Mouse (Mus musculus) left cerebral cortex, adult 9 months (tissue): ENCODE results near the gene Clip1.

Experiments used
- DNase-seq, 2 experiments: peaks; one replicate each; pipeline ENCODE4 v3.0.0; 2022; ENCODE audit warnings: low spot score in 2 of 2

Clip1 gene

DNA sequence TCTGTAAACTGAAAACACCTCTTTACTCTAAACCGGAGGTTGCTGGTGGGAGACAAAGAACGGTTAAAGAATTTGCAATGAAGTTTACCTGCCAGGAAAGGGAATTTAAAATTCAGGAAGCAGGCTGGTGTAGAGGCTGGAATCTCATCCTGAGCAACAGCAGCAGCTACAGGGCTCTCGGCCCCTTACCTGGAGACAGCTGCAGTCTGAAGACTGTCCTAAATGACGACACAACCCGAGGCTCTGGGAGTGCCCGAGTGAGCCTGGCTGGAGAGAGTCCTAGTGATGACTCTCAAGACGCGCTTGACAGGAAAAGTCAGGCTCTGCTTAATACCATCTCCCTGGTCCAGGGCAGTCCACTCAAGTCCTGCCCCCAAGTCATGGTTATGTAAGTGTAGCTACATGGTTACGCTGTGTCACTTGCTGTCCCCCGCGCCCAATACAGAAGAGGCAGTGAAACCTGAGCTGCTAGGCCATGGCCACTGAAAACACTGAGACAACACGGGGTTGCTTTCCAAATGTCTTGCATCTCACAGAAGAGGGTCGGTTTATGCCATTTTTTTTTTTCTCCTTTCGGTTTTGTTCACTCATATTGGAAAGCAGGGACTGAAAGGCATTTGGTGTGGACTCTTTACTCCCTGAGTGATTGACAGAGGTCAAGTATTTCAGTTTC, 13.5 kb downstream of the Clip1 start:
- DNase-seq = no peak

GRCm38 (mm10) chr5:123669991-123670799, 14.2 kb downstream of the Clip1 start:
- no peak for DNase-seq

DNA sequence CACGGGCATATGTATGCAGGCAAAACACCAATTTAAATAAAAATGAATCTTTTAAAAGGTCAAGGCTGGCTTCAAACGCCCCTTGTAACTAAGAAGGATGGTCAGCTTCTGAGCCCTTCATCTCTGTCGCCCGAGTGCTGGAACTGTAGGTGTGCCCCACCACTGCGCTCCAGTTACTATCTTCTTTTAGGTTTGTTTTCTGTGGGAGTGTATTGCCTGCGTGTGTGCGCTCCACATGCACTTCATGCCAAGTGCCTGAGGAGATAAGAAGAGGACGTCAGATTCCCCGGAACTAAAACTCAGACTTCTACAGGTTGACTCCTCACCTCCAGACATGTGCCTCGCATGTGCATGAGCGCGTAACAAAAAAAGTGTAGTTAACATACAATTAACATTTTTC, 16.5 kb downstream of the Clip1 start:
- no peak for DNase-seq

DNA sequence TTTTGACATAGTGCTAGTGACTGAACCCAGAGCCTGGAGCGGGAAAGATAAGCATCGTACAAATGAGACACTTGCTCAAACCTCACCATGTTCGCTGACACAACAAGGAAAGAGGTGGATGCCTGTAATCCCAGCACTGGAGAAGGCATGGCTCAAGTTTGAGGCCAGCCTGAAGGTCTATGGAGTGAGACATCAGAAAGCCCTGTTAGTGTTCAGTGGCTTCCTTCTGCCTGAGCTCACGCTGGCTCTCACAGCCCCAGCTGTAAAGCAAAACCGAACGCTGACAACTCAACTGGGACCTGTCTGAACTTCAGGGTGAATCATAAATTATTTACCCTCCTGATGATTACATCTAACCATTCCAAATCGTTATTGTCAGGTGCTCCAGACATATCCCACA, 18.5 kb downstream of the Clip1 start:
- no peak for DNase-seq

- no peak for DNase-seq
Observed at GRCm38 (mm10) chr5:123664329-123664728, 20.1 kb downstream of the Clip1 start.

- DNase-seq = no peak
Observed at GRCm38 (mm10) chr5:123662059-123662458, 22.4 kb downstream of the Clip1 start.

GRCm38 (mm10) chr5:123661602-123662001, 22.8 kb downstream of the Clip1 start:
- peak in 1 of 2 experiments; percentile 29 for DNase-seq

DNA sequence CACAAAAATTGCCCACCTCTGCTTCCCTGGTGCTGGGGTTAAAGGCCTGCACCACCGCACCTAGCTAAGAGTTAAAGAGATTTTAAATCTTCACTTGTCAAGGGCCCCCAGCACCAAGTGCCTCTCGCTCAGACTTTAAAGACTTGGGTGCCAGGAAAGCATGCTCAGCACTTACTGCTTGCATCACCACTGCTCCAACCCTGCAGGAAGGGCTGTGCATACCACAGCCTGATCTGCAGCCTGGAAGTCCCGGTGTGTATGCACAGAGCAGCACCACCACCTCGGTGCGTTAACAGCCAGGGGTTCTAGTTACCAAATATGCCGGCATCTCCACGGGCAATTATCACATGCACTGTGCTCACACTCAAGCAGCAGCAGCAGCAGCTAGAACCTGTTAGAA, 26.8 kb downstream of the Clip1 start:
- DNase-seq = no peak

DNA sequence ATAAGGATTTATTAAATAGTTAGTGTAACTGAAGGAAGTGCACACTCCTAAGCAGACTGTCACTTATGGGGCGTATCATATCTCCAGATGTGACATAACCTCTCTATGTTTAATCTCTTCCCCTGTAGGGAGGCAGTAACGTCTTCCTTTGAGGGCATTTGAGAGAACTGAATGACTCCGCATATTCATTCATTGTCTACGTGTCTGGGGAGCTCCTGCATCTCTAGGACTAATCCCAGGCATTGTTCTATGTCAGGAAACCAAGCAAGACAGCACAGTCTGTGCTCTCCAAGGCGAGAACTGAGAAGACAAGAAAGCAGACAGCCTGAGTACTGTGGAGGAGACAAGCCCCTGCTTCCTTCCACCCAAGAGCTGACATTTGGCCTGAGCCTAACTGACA, 29.5 kb downstream of the Clip1 start:
- no peak for DNase-seq

GRCm38 (mm10) chr5:123653287-123653801, 31.1 kb downstream of the Clip1 start:
- no peak for DNase-seq

DNA sequence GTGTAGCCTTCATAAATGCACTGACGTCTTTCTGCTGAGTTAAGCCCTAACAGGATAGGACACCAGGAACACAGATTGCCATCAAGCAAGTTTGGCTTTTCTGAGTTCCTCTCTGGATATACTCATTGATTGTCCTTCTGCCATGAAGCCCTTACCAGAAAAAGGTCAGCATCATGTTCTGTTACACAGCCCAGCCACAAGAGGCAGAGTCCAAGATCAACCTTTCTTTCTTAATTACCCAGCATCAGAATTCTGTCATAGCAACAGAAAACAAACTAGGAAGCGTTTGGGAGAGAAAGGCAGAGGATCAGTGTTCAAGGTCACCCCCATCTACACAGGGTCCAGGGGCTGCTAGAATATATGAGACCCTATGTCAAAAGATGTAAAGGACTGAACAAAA, 33.6 kb downstream of the Clip1 start:
- DNase-seq = no peak

DNA sequence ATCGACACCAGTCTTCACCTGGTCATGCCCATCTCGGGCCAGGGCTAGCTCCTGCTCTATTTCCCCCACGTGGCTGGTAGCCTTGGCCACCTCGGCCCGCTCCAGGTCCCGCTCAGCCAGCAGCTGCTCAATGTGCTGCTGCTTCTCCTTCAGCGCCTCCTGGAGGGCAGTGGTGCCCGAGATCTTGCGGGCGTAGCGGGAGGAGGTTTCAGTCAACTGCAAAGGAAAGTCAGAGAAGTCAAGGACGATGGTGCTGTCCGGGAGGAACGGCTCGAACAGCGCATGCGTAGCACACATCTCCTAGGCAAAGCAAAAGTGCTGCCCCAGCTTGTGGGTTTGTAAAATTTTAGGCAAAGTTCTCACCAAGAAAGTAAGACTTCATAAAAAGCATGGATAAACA, 42.0 kb downstream of the Clip1 start:
- DNase-seq = no peak

- no peak for DNase-seq
Observed at GRCm38 (mm10) chr5:123641259-123641900, 43.0 kb downstream of the Clip1 start.

DNA sequence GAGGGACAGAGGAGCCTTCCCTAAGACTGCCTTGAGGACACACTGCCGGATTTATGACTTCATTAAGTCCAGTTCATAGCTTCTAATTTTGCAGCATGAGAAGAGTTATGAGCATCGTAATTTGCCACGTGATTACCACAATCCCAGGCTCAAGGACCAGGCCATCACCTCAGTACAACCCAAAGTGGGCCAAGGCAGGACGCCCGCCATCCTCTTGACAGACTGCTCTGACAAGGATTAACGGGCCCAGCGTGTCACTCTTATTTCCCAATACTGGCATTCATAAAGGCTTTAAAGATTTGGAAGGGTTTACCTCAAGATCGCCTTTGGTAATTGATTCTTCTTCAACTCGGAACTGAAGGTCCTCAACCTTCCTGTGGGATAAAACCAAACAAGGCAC, 44.2 kb downstream of the Clip1 start:
- no peak for DNase-seq

GRCm38 (mm10) chr5:123631210-123631609, 53.2 kb downstream of the Clip1 start:
- no peak for DNase-seq

DNA sequence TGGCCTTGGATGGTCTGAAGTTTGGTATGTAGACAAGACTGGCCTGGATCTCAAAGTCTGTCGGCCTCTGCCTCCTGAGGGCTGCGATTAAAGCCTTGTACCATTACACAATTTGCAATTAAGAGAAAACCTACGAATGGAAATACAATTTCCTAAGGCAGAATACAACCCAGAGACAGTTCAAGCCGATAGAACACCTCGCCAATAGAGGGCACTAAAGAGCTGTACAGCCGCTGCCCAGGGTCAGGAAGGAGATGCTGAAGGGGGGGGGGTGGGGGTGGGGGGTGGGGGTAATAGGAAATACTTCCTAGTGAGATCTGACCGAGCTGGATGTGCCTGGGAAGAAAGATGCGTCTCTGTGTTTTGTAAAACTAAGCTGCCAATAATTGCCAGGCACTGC, 57.8 kb downstream of the Clip1 start:
- DNase-seq = peak in 1 of 2 experiments; percentile 62

GRCm38 (mm10) chr5:123622421-123622820, 62.0 kb downstream of the Clip1 start:
- no peak for DNase-seq

DNA sequence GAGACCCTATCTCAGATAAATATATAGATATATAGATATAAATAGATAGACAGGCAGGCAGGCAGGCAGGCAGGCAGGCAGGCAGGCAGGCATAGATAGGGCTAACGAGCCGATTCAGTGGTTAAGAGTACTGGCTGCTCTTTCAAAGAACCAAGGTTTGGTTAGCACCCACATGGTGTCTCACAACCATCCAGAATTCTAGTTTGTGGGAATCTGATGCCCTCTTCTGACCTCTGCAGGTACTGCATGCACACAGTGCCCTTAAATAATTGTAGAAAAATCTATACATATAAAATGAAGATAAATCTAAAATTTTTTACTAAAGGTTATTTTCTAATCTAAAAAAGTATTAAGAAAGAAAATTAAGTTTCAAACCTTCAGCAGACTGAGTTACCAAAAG, 65.9 kb downstream of the Clip1 start:
- no peak for DNase-seq

DNA sequence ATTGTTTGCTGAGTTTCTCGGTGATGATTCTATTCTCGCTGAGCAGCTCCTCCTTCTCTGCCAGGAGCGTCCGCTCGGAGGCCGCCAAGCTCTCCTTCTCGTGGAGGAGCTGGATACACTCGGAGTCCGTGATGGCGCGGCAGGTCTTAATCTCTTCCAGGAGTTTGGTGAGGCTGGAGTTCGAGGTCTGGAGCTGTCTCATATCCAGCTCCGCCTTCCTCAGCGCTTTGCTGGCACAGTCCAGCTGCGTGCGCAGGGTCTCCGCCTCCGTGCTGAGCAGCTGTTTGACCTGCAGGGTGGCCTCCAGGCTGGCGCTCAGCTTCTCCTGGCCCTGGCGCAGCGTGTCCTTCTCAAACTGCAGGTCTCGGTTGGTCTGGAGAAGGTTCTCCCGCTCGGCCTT, 70.2 kb downstream of the Clip1 start:
- no peak for DNase-seq

DNA sequence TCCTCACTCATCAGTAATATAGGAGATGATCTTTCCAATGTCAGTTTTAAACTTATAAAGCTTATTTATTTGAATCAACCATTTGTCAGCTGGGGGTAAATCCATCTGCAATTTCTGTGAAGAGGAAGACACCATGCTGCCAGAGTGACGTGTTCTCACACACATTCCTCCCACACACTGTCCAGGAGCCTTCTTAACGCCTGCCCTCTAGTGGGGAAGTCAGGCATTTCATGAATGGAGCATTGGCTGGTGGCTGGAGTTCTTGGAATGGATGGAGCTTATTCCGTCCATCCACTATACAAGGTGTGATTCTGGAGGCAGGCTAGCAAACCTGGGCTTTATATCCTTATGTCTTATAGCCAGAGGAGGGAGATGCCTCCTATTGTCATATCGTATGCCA, 74.6 kb downstream of the Clip1 start:
- DNase-seq = peak; percentile 55 to 96

DNA sequence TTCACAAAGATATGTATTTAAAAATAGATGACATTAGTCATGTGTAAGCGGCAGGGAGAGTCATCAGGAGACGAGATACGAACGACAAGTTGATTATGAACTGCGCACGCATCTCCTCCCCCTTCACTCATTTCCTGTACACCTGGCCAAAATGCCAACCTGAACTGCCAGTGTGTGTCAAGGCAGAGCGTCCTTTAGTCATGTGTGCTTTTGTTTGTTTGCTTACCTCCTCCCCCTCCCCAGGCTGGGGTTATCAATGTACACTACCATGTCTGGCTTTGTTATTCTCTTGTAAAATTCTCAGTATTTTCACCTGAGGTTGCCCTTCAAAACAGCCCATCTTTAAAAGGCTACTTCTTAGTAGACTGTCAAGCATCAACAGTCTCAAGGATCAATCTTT, 75.0 kb downstream of the Clip1 start:
- DNase-seq = no peak

- no peak for DNase-seq
Observed at GRCm38 (mm10) chr5:123607211-123607669, 77.2 kb downstream of the Clip1 start.

DNA sequence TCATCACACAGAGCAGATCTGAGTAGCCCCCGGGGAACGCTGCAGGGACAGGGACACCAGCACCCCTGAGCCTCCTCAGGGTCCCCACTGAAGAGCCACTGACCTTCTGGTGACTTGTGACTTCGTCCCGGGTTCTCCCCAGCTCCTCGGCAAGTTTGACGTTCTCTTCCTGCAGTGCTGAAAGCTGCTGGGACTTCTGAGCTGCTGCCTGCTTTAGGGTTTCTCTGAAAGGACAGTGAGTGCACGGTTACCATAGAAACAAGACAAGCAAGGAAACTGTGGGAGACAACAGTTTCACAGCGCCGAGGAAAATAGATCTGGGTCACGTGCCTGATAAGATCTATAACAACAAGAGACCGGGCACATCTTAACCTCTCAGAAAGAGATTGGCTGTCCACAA, 80.9 kb downstream of the Clip1 start:
- peak; percentile 72 to 79 for DNase-seq
